20 mouse cellular contexts compared by ENCODE assay signal in genomic region chr15:50959109-50959508, GRCm38 (mm10).
A peak's percentile ranks its signal among the peaks of the same experiment; 100 is the strongest.
DNase-seq lines count a peak whose midpoint lies in the region; ATAC-seq and TF ChIP-seq lines count a peak whose summit lies in the region.
"Had no signal": no experiment of that assay in that cellular context is flagged by ENCODE, and none has a peak within 500 bp of the region (broad histone marks: within the 10 kb centered on the region; RNA-seq: fewer than 3 reads in every experiment).

No protein-coding gene starts in this region.

- no peaks in the 10 kb centered on the region for H3K9me3 ChIP-seq in forebrain, postnatal 0 days (ENCODE audit: low read length)
- H3K9me3 ChIP-seq in forebrain, embryonic 15.5 days = no peaks in the 10 kb centered on the region
- H3K9me3 ChIP-seq in hindbrain, postnatal 0 days (ENCODE audit: low read length) = no peaks in the 10 kb centered on the region
- H3K9me3 ChIP-seq: embryonic facial prominence, embryonic 13.5 days; embryonic facial prominence, embryonic 15.5 days; forebrain, embryonic 10.5 days; forebrain, embryonic 13.5 days had no signal

- ATAC-seq in forebrain, postnatal 0 days = peak; percentile 84
- ATAC-seq in forebrain, embryonic 15.5 days (replicated peaks) = no peak
- peak; percentile 43 for ATAC-seq in megakaryocyte, adult 5-6 weeks (ENCODE audit: poor library complexity, severe bottlenecking)
- no peak for ATAC-seq in hindbrain, postnatal 0 days
- ATAC-seq: forebrain, embryonic 13.5 days had no signal

- TF ChIP-seq CTCF in forebrain, postnatal 0 days (IDR thresholded peaks at IDR 0.05; ENCODE audit: low read depth) = no peak
- no peak for TF ChIP-seq CTCF in hindbrain, postnatal 0 days (IDR thresholded peaks at IDR 0.05; ENCODE audit: low read depth)

- H3K27me3 ChIP-seq in forebrain, postnatal 0 days (ENCODE audit: insufficient read depth, low read length) = no peaks in the 10 kb centered on the region
- no peaks in the 10 kb centered on the region for H3K27me3 ChIP-seq in forebrain, embryonic 15.5 days
- H3K27me3 ChIP-seq in hindbrain, postnatal 0 days (ENCODE audit: insufficient read depth, low read length) = no peaks in the 10 kb centered on the region
- H3K27me3 ChIP-seq: embryonic facial prominence, embryonic 13.5 days; embryonic facial prominence, embryonic 15.5 days; forebrain, embryonic 13.5 days had no signal

- no peak overlapping the region for H3K4me2 ChIP-seq in forebrain, postnatal 0 days (ENCODE audit: low read depth)
- H3K4me2 ChIP-seq in forebrain, embryonic 15.5 days (replicated peaks) = no peak overlapping the region
- no peak overlapping the region for H3K4me2 ChIP-seq in hindbrain, postnatal 0 days (ENCODE audit: low read depth, low read length)
- H3K4me2 ChIP-seq: embryonic facial prominence, embryonic 13.5 days; embryonic facial prominence, embryonic 15.5 days; forebrain, embryonic 13.5 days had no signal

- peak; percentile 4 for DNase-seq in adrenal gland, postnatal 14 days
- DNase-seq in adrenal gland, postnatal 25 days = no peak
- peak; percentile 47 for DNase-seq in forebrain, postnatal 0 days
- no peak for DNase-seq in hindbrain, postnatal 0 days (ENCODE audit: low spot score)
- no peak for DNase-seq in urinary bladder, postnatal 25 days (ENCODE audit: low spot score)
- DNase-seq: adrenal gland, adult 8-10 months; cerebellum, adult 11 months; cerebellum, adult 18-20 months; cerebellum, adult 8-10 months; cerebellum, adult 9-11 months; cerebellum, postnatal 14 days; cerebellum, postnatal 36 days; embryo, embryonic 11 days had no signal

- no peaks in the 10 kb centered on the region for H3K4me1 ChIP-seq in forebrain, postnatal 0 days (ENCODE audit: insufficient read depth)
- H3K4me1 ChIP-seq in forebrain, embryonic 15.5 days = no peaks in the 10 kb centered on the region
- H3K4me1 ChIP-seq in hindbrain, postnatal 0 days (ENCODE audit: insufficient read depth, low read length) = no peaks in the 10 kb centered on the region
- H3K4me1 ChIP-seq: embryonic facial prominence, embryonic 13.5 days; embryonic facial prominence, embryonic 15.5 days; forebrain, embryonic 10.5 days; forebrain, embryonic 13.5 days had no signal

- WGBS in forebrain, postnatal 0 days = 60% methylated on average over 3 of the region's 3 CpGs
- WGBS in forebrain, embryonic 15.5 days = 85% methylated on average over 3 of the region's 3 CpGs
- 88% methylated on average over 3 of the region's 3 CpGs for WGBS in hindbrain, postnatal 0 days

- H3K9ac ChIP-seq in forebrain, postnatal 0 days = no peak overlapping the region
- H3K9ac ChIP-seq in forebrain, embryonic 15.5 days (replicated peaks) = no peak overlapping the region
- H3K9ac ChIP-seq in hindbrain, postnatal 0 days (replicated peaks; ENCODE audit: low read length) = no peak overlapping the region
- H3K9ac ChIP-seq: embryonic facial prominence, embryonic 13.5 days; embryonic facial prominence, embryonic 15.5 days; forebrain, embryonic 13.5 days had no signal

- no peaks in the 10 kb centered on the region for H3K36me3 ChIP-seq in forebrain, postnatal 0 days (ENCODE audit: insufficient read depth)
- H3K36me3 ChIP-seq in forebrain, embryonic 15.5 days = no peaks in the 10 kb centered on the region
- no peaks in the 10 kb centered on the region for H3K36me3 ChIP-seq in hindbrain, postnatal 0 days (ENCODE audit: insufficient read depth, low read length)
- H3K36me3 ChIP-seq: embryonic facial prominence, embryonic 13.5 days; embryonic facial prominence, embryonic 15.5 days; forebrain, embryonic 10.5 days had no signal

- no peak overlapping the region for H3K27ac ChIP-seq in forebrain, postnatal 0 days (ENCODE audit: low read depth, low read length)
- H3K27ac ChIP-seq in forebrain, embryonic 15.5 days (replicated peaks) = no peak overlapping the region
- no peak overlapping the region for H3K27ac ChIP-seq in hindbrain, postnatal 0 days
- H3K27ac ChIP-seq: embryonic facial prominence, embryonic 13.5 days; embryonic facial prominence, embryonic 15.5 days; forebrain, embryonic 10.5 days; forebrain, embryonic 13.5 days had no signal

- no peak overlapping the region for H3K4me3 ChIP-seq in forebrain, postnatal 0 days (ENCODE audit: low read depth, low read length)
- H3K4me3 ChIP-seq in forebrain, embryonic 15.5 days = no peak overlapping the region
- no peak overlapping the region for H3K4me3 ChIP-seq in hindbrain, postnatal 0 days (ENCODE audit: low read length)
- H3K4me3 ChIP-seq: embryonic facial prominence, embryonic 13.5 days; embryonic facial prominence, embryonic 15.5 days; erythroblast, embryonic 14.5 days; forebrain, embryonic 10.5 days; forebrain, embryonic 13.5 days had no signal

Comparison
In these comparisons a context has a peak if more than half of its experiments do, and no peak if none do; other contexts are left out.
1. DNase-seq: peak in adrenal gland, postnatal 14 days (single experiment) and forebrain, postnatal 0 days (single experiment); none in adrenal gland, postnatal 25 days (single experiment), hindbrain, postnatal 0 days (single experiment) and urinary bladder, postnatal 25 days (single experiment).
2. ATAC-seq: peak in forebrain, postnatal 0 days (single experiment) and megakaryocyte, adult 5-6 weeks (single experiment); none in forebrain, embryonic 15.5 days (single experiment) and hindbrain, postnatal 0 days (single experiment).